Mouse (Mus musculus) gastrocnemius, adult 8-10 months (tissue): ENCODE measurements around the gene Nrg4. TPM values are rescaled to one million over a fixed set of nuclear protein-coding genes. Genes with fewer than 3 reads are reported as not detected.
"Not testable (repeated sequence)": the region's sequence is repeated elsewhere in the genome, so short reads cannot be mapped to it uniquely, and the experiment has no call there.

Source experiments
- DNase-seq, 2 experiments: peaks; one replicate each; pipeline ENCODE4 v3.0.0; 2022; ENCODE audit warnings: low spot score in 2 of 2
- total RNA-seq, 4 experiments: library from RNA; stranded (reverse); gene quantifications; 2 replicates each; pipeline ENCODE4 v1.2.4; 2022

Nrg4 gene
- total RNA-seq, 4 experiments from 2014 or later: 1.4 to 5.4 (median 2.3) TPM

- not testable (repeated sequence) for DNase-seq
Measured at GRCm38 (mm10) chr9:55252097-55252496, 74.5 kb downstream of the Nrg4 start.

- no peak for DNase-seq
Measured at GRCm38 (mm10) chr9:55250595-55251247, 75.9 kb downstream of the Nrg4 start.

GRCm38 (mm10) chr9:55248465-55248864 lies 78.2 kb downstream of the Nrg4 start:
- DNase-seq: no peak

- no peak for DNase-seq
Measured at GRCm38 (mm10) chr9:55246918-55247317, 79.7 kb downstream of the Nrg4 start.

- no peak for DNase-seq
Measured at GRCm38 (mm10) chr9:55246440-55246839, 80.2 kb downstream of the Nrg4 start.

GRCm38 (mm10) chr9:55245057-55245750 lies 81.4 kb downstream of the Nrg4 start:
- DNase-seq: not testable (repeated sequence)

- DNase-seq: no peak
Measured at GRCm38 (mm10) chr9:55244079-55244478, 82.6 kb downstream of the Nrg4 start.

GRCm38 (mm10) chr9:55243280-55243679 lies 83.4 kb downstream of the Nrg4 start:
- no peak for DNase-seq

GRCm38 (mm10) chr9:55241863-55242685 lies 84.6 kb downstream of the Nrg4 start:
- no peak for DNase-seq

- no peak for DNase-seq
Measured at GRCm38 (mm10) chr9:55240852-55241251, 85.8 kb downstream of the Nrg4 start.

GRCm38 (mm10) chr9:55236235-55237165 lies 90.1 kb downstream of the Nrg4 start:
- no peak for DNase-seq

- not testable (repeated sequence) for DNase-seq
Measured at GRCm38 (mm10) chr9:55233076-55233475, 93.6 kb downstream of the Nrg4 start.

- DNase-seq: no peak
Measured at GRCm38 (mm10) chr9:55232586-55232985, 94.1 kb downstream of the Nrg4 start.

- DNase-seq: no peak
Measured at GRCm38 (mm10) chr9:55232110-55232509, 94.5 kb downstream of the Nrg4 start.

GRCm38 (mm10) chr9:55231544-55231943 lies 95.1 kb downstream of the Nrg4 start:
- DNase-seq: no peak

GRCm38 (mm10) chr9:55229010-55229409 lies 97.6 kb downstream of the Nrg4 start:
- no peak for DNase-seq

GRCm38 (mm10) chr9:55228149-55228548 lies 98.5 kb downstream of the Nrg4 start:
- DNase-seq: no peak

GRCm38 (mm10) chr9:55226251-55226650 lies 100.4 kb downstream of the Nrg4 start:
- no peak for DNase-seq

- no peak for DNase-seq
Measured at GRCm38 (mm10) chr9:55225165-55225737, 101.4 kb downstream of the Nrg4 start.

GRCm38 (mm10) chr9:55217381-55217780 lies 109.3 kb downstream of the Nrg4 start:
- DNase-seq: no peak

- no peak for DNase-seq
Measured at GRCm38 (mm10) chr9:55216078-55216477, 110.6 kb downstream of the Nrg4 start.
